Mouse (Mus musculus) intestine, embryonic 15.5 days (tissue): ENCODE data around the gene Ranbp1. TPM values are rescaled to one million over a fixed set of nuclear protein-coding genes. Genes with fewer than 3 reads are reported as not detected.

Source experiments
- ATAC-seq: fragments of 200-750 bp; cut with Nextera tagmentation; 2 replicates; pipeline ENCODE4 v1.8.0; 2017; ENCODE audit warnings: moderate TSS enrichment, moderate library complexity
- H3K27ac ChIP-seq: fragments of 300-500 bp; sonication (generic); 2 replicates; pipeline ENCODE4 v1.5.1; 2015; ENCODE audit warnings: mild to moderate bottlenecking, inconsistent platforms
- H3K27me3 ChIP-seq: fragments of 300-500 bp; sonication (generic); replicated peaks from 2 replicates; pipeline ENCODE4 v1.6.1; 2015; ENCODE audit warnings: inconsistent platforms
- H3K36me3 ChIP-seq: fragments of 300-500 bp; sonication (generic); 2 replicates; pipeline ENCODE4 v1.6.1; 2015; ENCODE audit warnings: inconsistent platforms
- H3K4me1 ChIP-seq: fragments of 300-500 bp; sonication (generic); replicated peaks from 2 replicates; pipeline ENCODE4 v1.6.1; 2015; ENCODE audit warnings: inconsistent platforms
- H3K4me2 ChIP-seq: fragments of 300-500 bp; sonication (generic); replicated peaks from 2 replicates; pipeline ENCODE4 v1.6.1; 2015; ENCODE audit warnings: mild to moderate bottlenecking, inconsistent platforms
- H3K4me3 ChIP-seq: fragments of 300-500 bp; sonication (generic); replicated peaks from 2 replicates; pipeline ENCODE4 v1.5.1; 2015; ENCODE audit warnings: inconsistent platforms
- H3K9ac ChIP-seq: fragments of 300-500 bp; sonication (generic); 2 replicates; pipeline ENCODE4 v1.6.1; 2015; ENCODE audit warnings: inconsistent platforms
- H3K9me3 ChIP-seq: fragments of 300-500 bp; sonication (generic); 2 replicates; pipeline ENCODE4 v1.6.1; 2016; ENCODE audit warnings: inconsistent platforms
- WGBS: fragments of 180-500 bp; shearing (Covaris S2); methylation state at CpG from one replicate; pipeline ENCODE4 v1.1.7; 2015; 5-methylcytosine and 5-hydroxymethylcytosine counted together
- polyA plus RNA-seq: library from polyadenylated mRNA; unstranded; fragments of >200 nt; fragmentation: Nextera tagmentation; extraction: Ambion mirVana; gene quantifications from 2 replicates; pipeline ENCODE4 v1.2.1, GENCODE M21; 2015

Ranbp1 gene
- polyA plus RNA-seq, 1 experiment from 2014 or later = 668 TPM

GRCm38 (mm10) chr16:18250828-18251790 lies 2.6 kb upstream of the Ranbp1 start:
- H3K4me2 ChIP-seq = peak overlapping the region; percentile 93
- no peaks in the 10 kb centered on the region for H3K27me3 ChIP-seq
- no peaks in the 10 kb centered on the region for H3K9me3 ChIP-seq
- H3K9ac ChIP-seq = peak overlapping the region; percentile 86
- H3K4me3 ChIP-seq = peak overlapping the region; percentile 95; the same call in 1 of the 2 replicates
- H3K36me3 ChIP-seq = peaks cover 40% of the 10 kb centered on the region
- no peak for ATAC-seq
- peaks cover 35% of the 10 kb centered on the region for H3K4me1 ChIP-seq
- WGBS = 59% methylated on average over 10 of the region's 10 CpGs
- 0 out of 2 replicates have a peak overlapping the region, but pooled peaks have one; percentile 17 for H3K27ac ChIP-seq

- 61% methylated on average over 4 of the region's 4 CpGs for WGBS
- Histone ChIP-seq H3K9ac (peak overlapping the region; percentile 86), H3K4me3 (peak overlapping the region; percentile 95), H3K4me2 (peak overlapping the region; percentile 93), H3K9me3 (no peaks in the 10 kb centered on the region), H3K27me3 (no peaks in the 10 kb centered on the region), H3K4me1 (peaks cover 37% of the 10 kb centered on the region), H3K36me3 (peaks cover 43% of the 10 kb centered on the region), H3K27ac (no peak overlapping the region)
- no peak for ATAC-seq
Observed at GRCm38 (mm10) chr16:18250231-18250630, 1.7 kb upstream of the Ranbp1 start.

- ATAC-seq = peak; percentile 18
- no peaks in the 10 kb centered on the region for H3K9me3 ChIP-seq
- no peaks in the 10 kb centered on the region for H3K27me3 ChIP-seq
- WGBS = 2% methylated on average over 27 of the region's 27 CpGs
- H3K4me2 ChIP-seq = peak overlapping the region; percentile 93
- H3K27ac ChIP-seq = peak overlapping the region; percentile 93
- peaks cover 37% of the 10 kb centered on the region for H3K4me1 ChIP-seq
- H3K4me3 ChIP-seq = peak overlapping the region; percentile 95
- H3K36me3 ChIP-seq = peaks cover 45% of the 10 kb centered on the region
- H3K9ac ChIP-seq = peak overlapping the region; percentile 86
Observed at GRCm38 (mm10) chr16:18249364-18249967, 934 bp upstream of the Ranbp1 start.

- H3K36me3 ChIP-seq = peaks cover 51% of the 10 kb centered on the region
- H3K9ac ChIP-seq = peak overlapping the region; percentile 94
- H3K9me3 ChIP-seq = no peaks in the 10 kb centered on the region
- peak overlapping the region; percentile 89 for H3K27ac ChIP-seq
- no peaks in the 10 kb centered on the region for H3K27me3 ChIP-seq
- peak; percentile 4; the same call in 1 of the 2 replicates for ATAC-seq
- H3K4me3 ChIP-seq = peak overlapping the region; percentile 95
- H3K4me1 ChIP-seq = peaks cover 37% of the 10 kb centered on the region
- WGBS = under 1% methylated on average over 33 of the region's 33 CpGs
- peak overlapping the region; percentile 93 for H3K4me2 ChIP-seq
Observed at GRCm38 (mm10) chr16:18247521-18248399, 772 bp downstream of the Ranbp1 start.

GRCm38 (mm10) chr16:18241581-18241980 lies 7.0 kb downstream of the Ranbp1 start:
- WGBS = 90% methylated on average over 10 of the region's 10 CpGs
- Histone ChIP-seq H3K4me2 (no peak overlapping the region), H3K36me3 (peaks cover 63% of the 10 kb centered on the region), H3K4me3 (no peak overlapping the region), H3K27ac (no peak overlapping the region), H3K27me3 (no peaks in the 10 kb centered on the region), H3K9me3 (no peaks in the 10 kb centered on the region), H3K4me1 (peaks cover 7% of the 10 kb centered on the region), H3K9ac (no peak overlapping the region)
- no peak for ATAC-seq

GRCm38 (mm10) chr16:18236676-18237501 lies 11.6 kb downstream of the Ranbp1 start:
- H3K4me3 ChIP-seq = no peak overlapping the region
- no peaks in the 10 kb centered on the region for H3K9me3 ChIP-seq
- H3K4me2 ChIP-seq = 0 out of 2 replicates have a peak overlapping the region, but pooled peaks have one; percentile 77
- WGBS = 66% methylated on average over 7 of the region's 7 CpGs
- peaks cover 28% of the 10 kb centered on the region for H3K36me3 ChIP-seq
- 0 out of 2 replicates have a peak overlapping the region, but pooled peaks have one; percentile 74 for H3K27ac ChIP-seq
- no peak for ATAC-seq
- H3K4me1 ChIP-seq = peaks cover 19% of the 10 kb centered on the region
- no peaks in the 10 kb centered on the region for H3K27me3 ChIP-seq
- H3K9ac ChIP-seq = no peak overlapping the region

- Histone ChIP-seq H3K4me2 (peak overlapping the region; percentile 77), H3K9ac (peak overlapping the region; percentile 89), H3K27ac (peak overlapping the region; percentile 74), H3K9me3 (no peaks in the 10 kb centered on the region), H3K27me3 (no peaks in the 10 kb centered on the region), H3K4me1 (peaks cover 25% of the 10 kb centered on the region), H3K36me3 (peaks cover 15% of the 10 kb centered on the region), H3K4me3 (peak overlapping the region; percentile 94)
- ATAC-seq = peak; percentile 72
- 5% methylated on average over 19 of the region's 19 CpGs for WGBS
Observed at GRCm38 (mm10) chr16:18235389-18236065, 13.0 kb downstream of the Ranbp1 start.

- ATAC-seq = peak; percentile 89
- Histone ChIP-seq H3K4me3 (peak within 1 kb of the TSS; percentile 94), H3K4me1 (peaks cover 32% of the 10 kb centered on the region), H3K36me3 (peaks cover 8% of the 10 kb centered on the region), H3K4me2 (peak within 1 kb of the TSS; percentile 77), H3K9ac (peak within 1 kb of the TSS; percentile 89), H3K27ac (peak within 1 kb of the TSS; percentile 74), H3K27me3 (no peaks in the 10 kb centered on the region), H3K9me3 (no peaks in the 10 kb centered on the region)
- under 1% methylated on average over 63 of the region's 79 CpGs for WGBS
Observed at GRCm38 (mm10) chr16:18234671-18235388, 13.7 kb downstream of the Ranbp1 start, which contains the start of gene Zdhhc8. Gene Zdhhc8, minus strand, starts transcription at chr16:18235136.

- Histone ChIP-seq H3K36me3 (peaks cover 4% of the 10 kb centered on the region), H3K4me2 (peak overlapping the region; percentile 77), H3K4me3 (peak overlapping the region; percentile 94), H3K9ac (peak overlapping the region; percentile 89), H3K27ac (peak overlapping the region; percentile 74; the same call in 1 of the 2 replicates), H3K4me1 (peaks cover 35% of the 10 kb centered on the region), H3K27me3 (no peaks in the 10 kb centered on the region), H3K9me3 (no peaks in the 10 kb centered on the region)
- ATAC-seq = peak; percentile 29
- 14% methylated on average over 13 of the region's 13 CpGs for WGBS
Observed at GRCm38 (mm10) chr16:18233919-18234670, 14.4 kb downstream of the Ranbp1 start.
